Comparison of ENCODE assay signal across 8 mouse cellular contexts in genomic region chr12:117385072-117385666, GRCm38 (mm10).
DNase-seq lines count a peak whose midpoint lies in the region; ATAC-seq lines count a peak whose summit lies in the region.

No protein-coding gene starts in this region.

- no peak overlapping the region for H3K9ac ChIP-seq in hindbrain, embryonic 15.5 days

- 0 out of 2 replicates have a peak, but pooled peaks cover 2% of the 10 kb centered on the region for H3K4me1 ChIP-seq in hindbrain, embryonic 15.5 days (replicated peaks)

- no peaks in the 10 kb centered on the region for H3K9me3 ChIP-seq in hindbrain, embryonic 15.5 days

- peak; percentile 70 for DNase-seq in MN1 (ENCODE audit: low spot score)
- peak; percentile 64 to 68 for DNase-seq in cerebellum, adult 18-20 months
- DNase-seq in layer of hippocampus, postnatal 36 days, result peak; percentile 73 to 74
- DNase-seq in lung, postnatal 36 days, result peak; percentile 92
- peak; percentile 63 for DNase-seq in right cerebral cortex, adult 18-20 months
- peak; percentile 53 for DNase-seq in urinary bladder, adult 2 months (ENCODE audit: low spot score)

- H3K27me3 ChIP-seq in hindbrain, embryonic 15.5 days, result 0 out of 2 replicates have a peak, but pooled peaks cover 4% of the 10 kb centered on the region

- no peak overlapping the region for H3K4me2 ChIP-seq in hindbrain, embryonic 15.5 days

- WGBS in hindbrain, embryonic 15.5 days, result 16% methylated on average over 6 of the region's 6 CpGs

- no peak overlapping the region for H3K27ac ChIP-seq in hindbrain, embryonic 15.5 days (replicated peaks)

- peak; percentile 88 for ATAC-seq in frontal cortex, adult (ENCODE audit: low TSS enrichment)
- ATAC-seq in hindbrain, embryonic 15.5 days (ENCODE audit: low FRiP score, low read depth), result peak; percentile 79

- H3K4me3 ChIP-seq in hindbrain, embryonic 15.5 days, result no peak overlapping the region

- no peaks in the 10 kb centered on the region for H3K36me3 ChIP-seq in hindbrain, embryonic 15.5 days
